Mouse (Mus musculus) CH12.LX (cell line): ENCODE measurements around the gene Rsph3b. TPM values are rescaled to one million over a fixed set of nuclear protein-coding genes. Genes with fewer than 3 reads are reported as not detected.
A peak's percentile ranks its signal among the peaks of the same experiment; 100 is the strongest.

Experiments
- DNase-seq: peaks from one replicate; pipeline ENCODE4 v3.0.0-alpha.2; 2013; ENCODE audit errors: extremely low read depth
- H3K27ac ChIP-seq: 2 replicates; pipeline ENCODE4 v1.5.1; 2012; ENCODE audit warnings: low read depth, mild to moderate bottlenecking, control low read depth, moderate library complexity; ENCODE audit not compliant: insufficient read depth
- H3K27me3 ChIP-seq: replicated peaks from 2 replicates; pipeline ENCODE3; 2012; ENCODE audit warnings: inconsistent platforms
- H3K36me3 ChIP-seq, 2 experiments: replicated peaks in 1 of 2; 2 replicates each; pipeline versions ENCODE3 to v1.6.1; 2012; ENCODE audit warnings: inconsistent platforms in 1 of 2, low read length in 1 of 2, mild to moderate bottlenecking in 1 of 2, mixed read lengths in 1 of 2, moderate library complexity in 1 of 2; ENCODE audit not compliant: control insufficient read depth in 1 of 2, insufficient read depth in 1 of 2
- H3K4me1 ChIP-seq, 2 experiments: 2 replicates each; pipeline ENCODE4 v1.6.1; 2012; ENCODE audit warnings: inconsistent platforms in 1 of 2, moderate library complexity in 1 of 2; ENCODE audit not compliant: insufficient read depth in 2 of 2, control insufficient read depth in 1 of 2
- H3K4me2 ChIP-seq: 2 replicates; pipeline ENCODE4 v1.6.1; 2012; ENCODE audit warnings: low read depth, mild to moderate bottlenecking, control low read depth; ENCODE audit not compliant: poor library complexity, insufficient read depth, severe bottlenecking
- H3K4me3 ChIP-seq, 3 experiments: fragments of 150-350 bp in 1 of 3; sonication (generic) in 1 of 3; replicated peaks in 1 of 3; 2 replicates each; pipeline versions ENCODE3 to v1.5.1; 2011 to 2012; ENCODE audit warnings: low read depth in 2 of 3, low read length in 2 of 3, mild to moderate bottlenecking in 2 of 3, moderate library complexity in 2 of 3, control low read depth in 1 of 3, improper control_type of control experiment in 1 of 3, inconsistent platforms in 1 of 3, mixed read lengths in 1 of 3; ENCODE audit not compliant: poor library complexity in 1 of 3
- H3K79me2 ChIP-seq: replicated peaks from 2 replicates; pipeline ENCODE4 v1.6.1; 2012; ENCODE audit warnings: mild to moderate bottlenecking, moderate library complexity; ENCODE audit not compliant: control insufficient read depth, poor library complexity, insufficient read depth, severe bottlenecking; ENCODE audit errors: extremely low read depth
- H3K9ac ChIP-seq: 2 replicates; pipeline ENCODE4 v1.6.1; 2012; ENCODE audit warnings: low read depth, mild to moderate bottlenecking, control low read depth, moderate library complexity; ENCODE audit not compliant: insufficient read depth
- H3K9me3 ChIP-seq: replicated peaks from 2 replicates; pipeline ENCODE3; 2012; ENCODE audit warnings: low read length, inconsistent platforms, mixed read lengths
- BHLHE40 ChIP-seq: IDR thresholded peaks from 2 replicates; pipeline ENCODE4 v1.6.1; 2011; ENCODE audit warnings: mild to moderate bottlenecking, low read depth, low read length, improper control_type of control experiment
- CHD1 ChIP-seq: IDR thresholded peaks from 2 replicates; pipeline ENCODE4 v1.6.1; 2012; ENCODE audit warnings: low read depth, low read length, improper control_type of control experiment, inconsistent platforms
- CHD2 ChIP-seq: IDR thresholded peaks from 2 replicates; pipeline ENCODE4 v1.6.1; 2011; ENCODE audit warnings: low read length, improper control_type of control experiment
- CTCF ChIP-seq, 2 experiments: IDR thresholded peaks in 1 of 2; conservative IDR thresholded peaks in 1 of 2; 2 replicates each; pipeline ENCODE4 v1.5.1; 2011 to 2012; ENCODE audit warnings: low read depth in 2 of 2, low read length in 2 of 2, improper control_type of control experiment in 1 of 2, inconsistent platforms in 1 of 2, mild to moderate bottlenecking in 1 of 2, moderate library complexity in 1 of 2
- E2F4 ChIP-seq: IDR thresholded peaks from 2 replicates; pipeline ENCODE4 v1.6.1; 2011; ENCODE audit warnings: low read depth, low read length, improper control_type of control experiment; ENCODE audit not compliant: insufficient replicate concordance
- ELF1 ChIP-seq: IDR thresholded peaks from 2 replicates; pipeline ENCODE4 v1.6.1; 2014; ENCODE audit warnings: low read depth, mild to moderate bottlenecking, inconsistent platforms, low read length, improper control_type of control experiment
- EP300 ChIP-seq: IDR thresholded peaks from 2 replicates; pipeline ENCODE4 v1.6.1; 2011; ENCODE audit warnings: low read length, improper control_type of control experiment
- GABPA ChIP-seq: IDR thresholded peaks from 2 replicates; pipeline ENCODE4 v1.6.1; 2012; ENCODE audit warnings: low read depth, low read length, improper control_type of control experiment, inconsistent platforms; ENCODE audit not compliant: insufficient replicate concordance
- HCFC1 ChIP-seq: IDR thresholded peaks from 2 replicates; pipeline ENCODE4 v1.6.1; 2012; ENCODE audit warnings: low read depth, mild to moderate bottlenecking, inconsistent platforms, low read length, improper control_type of control experiment
- IRF4 ChIP-seq: IDR thresholded peaks from 2 replicates; pipeline ENCODE4 v1.6.1; 2014; ENCODE audit warnings: low read depth, mild to moderate bottlenecking, inconsistent platforms, low read length, improper control_type of control experiment
- KAT2A ChIP-seq: IDR thresholded peaks from 2 replicates; pipeline ENCODE4 v1.6.1; 2012; ENCODE audit warnings: low read length, improper control_type of control experiment, inconsistent platforms; ENCODE audit not compliant: insufficient replicate concordance
- MAFK ChIP-seq: IDR thresholded peaks from 2 replicates; pipeline ENCODE4 v1.6.1; 2011; ENCODE audit warnings: low read length, improper control_type of control experiment; ENCODE audit not compliant: insufficient replicate concordance
- MAX ChIP-seq: IDR thresholded peaks from 2 replicates; pipeline ENCODE4 v1.6.1; 2011; ENCODE audit warnings: low read length, improper control_type of control experiment
- MEF2A ChIP-seq: IDR thresholded peaks from 2 replicates; pipeline ENCODE4 v1.6.1; 2014; ENCODE audit warnings: low read depth, mild to moderate bottlenecking, inconsistent platforms, low read length, improper control_type of control experiment, borderline replicate concordance
- MXI1 ChIP-seq: IDR thresholded peaks from 2 replicates; pipeline ENCODE4 v1.6.1; 2011; ENCODE audit warnings: mild to moderate bottlenecking, low read depth, low read length, improper control_type of control experiment
- RAD21 ChIP-seq: IDR thresholded peaks from 2 replicates; pipeline ENCODE4 v1.6.1; 2011; ENCODE audit warnings: low read depth, mild to moderate bottlenecking, low read length, improper control_type of control experiment, moderate library complexity
- SIN3A ChIP-seq: IDR thresholded peaks from 2 replicates; pipeline ENCODE4 v1.6.1; 2012; ENCODE audit warnings: low read length, improper control_type of control experiment, inconsistent platforms
- UBTF ChIP-seq: IDR thresholded peaks from 2 replicates; pipeline ENCODE4 v1.6.1; 2012; ENCODE audit warnings: low read depth, mild to moderate bottlenecking, inconsistent platforms, low read length, improper control_type of control experiment, moderate library complexity
- USF2 ChIP-seq: conservative IDR thresholded peaks from 2 replicates; pipeline ENCODE4 v1.6.1; 2011; ENCODE audit warnings: low read depth, low read length, improper control_type of control experiment
- ZC3H11A ChIP-seq: IDR thresholded peaks from 2 replicates; pipeline ENCODE4 v1.6.1; 2012; ENCODE audit warnings: low read depth, mild to moderate bottlenecking, inconsistent platforms, low read length, improper control_type of control experiment
- ZKSCAN1 ChIP-seq: IDR thresholded peaks from 2 replicates; pipeline ENCODE4 v1.6.1; 2012; ENCODE audit warnings: low read depth, inconsistent platforms, low read length, improper control_type of control experiment, borderline replicate concordance
- dilution Hi-C: fragments of 300-500 bp; cut with MboI; formaldehyde crosslinking; loops from 2 replicates; pipeline ENCODE4 v1.14.3; 2020; ENCODE audit warnings: low sequenced_read_pairs; ENCODE audit not compliant: extremely low pct_unique_long_range_greater_than_20kb, extremely low pct_ligation_motif_present
- in situ Hi-C: fragments of 300-500 bp; cut with MboI; formaldehyde crosslinking; loops from 3 replicates; pipeline ENCODE4 v1.14.3; 2019; ENCODE audit warnings: low sequenced_read_pairs, low pct_ligation_motif_present, low pct_unique_long_range_greater_than_20kb, mixed read lengths
- polyA plus RNA-seq: library from polyadenylated mRNA; unstranded; fragments of >175 nt; gene quantifications from 2 replicates; pipeline ENCODE4 v1.2.1, GENCODE M21; 2012; ENCODE audit warnings: low read depth; ENCODE audit not compliant: insufficient read length
- total RNA-seq, 2 experiments: library from RNA; depleted of rRNA; stranded (reverse); fragments of 300-350 nt in 1 of 2; fragments of >200 nt in 1 of 2; gene quantifications; 2 replicates each; pipeline ENCODE4 v1.2.3; 2012 to 2014

Rsph3b gene
- total and polyA plus RNA-seq, 3 experiments = 8.3 to 19.7 (median 12.2) TPM

DNA sequence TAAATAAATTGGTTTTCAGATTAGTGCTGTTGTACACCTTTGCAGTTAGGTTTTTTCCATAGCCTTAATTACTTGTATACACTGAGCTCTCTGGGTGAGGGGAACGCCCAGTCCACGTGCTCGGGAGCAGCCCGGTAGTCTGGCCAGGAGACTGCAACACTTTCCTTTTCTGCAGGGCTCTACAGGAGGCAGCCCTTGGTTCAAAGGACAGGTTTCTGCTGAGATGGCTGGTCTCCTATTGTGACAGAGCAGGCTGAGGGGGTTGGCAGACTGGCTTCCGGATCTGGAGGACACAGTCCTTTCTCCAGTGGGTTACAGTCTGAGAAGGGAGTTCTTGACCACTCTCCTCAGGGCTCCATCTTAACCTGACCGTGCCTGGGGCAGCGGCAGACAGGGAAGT, 80.7 kb downstream of the Rsph3b start:
- no peaks in the 10 kb centered on the region for H3K36me3 ChIP-seq
- dilution Hi-C loops (no loop called here), in situ Hi-C loops (no loop called here)
- TF ChIP-seq RAD21 (no peak), BHLHE40 (0 out of 2 replicates have a peak, but pooled peaks have one; percentile 17)
- no peaks in the 10 kb centered on the region for H3K79me2 ChIP-seq
- H3K9ac ChIP-seq = no peak overlapping the region
- H3K4me3 ChIP-seq = no peak overlapping the region
- no peaks in the 10 kb centered on the region for H3K27me3 ChIP-seq
- no peak overlapping the region for H3K4me2 ChIP-seq
- H3K9me3 ChIP-seq = no peaks in the 10 kb centered on the region
- no peak for DNase-seq
- peaks cover 3 to 5% of the 10 kb centered on the region in 2 experiments for H3K4me1 ChIP-seq
- no peak overlapping the region for H3K27ac ChIP-seq

GRCm38 (mm10) chr17:6866576-6866975, 81.9 kb downstream of the Rsph3b start:
- H3K4me2 ChIP-seq = no peak overlapping the region
- H3K9me3 ChIP-seq = no peaks in the 10 kb centered on the region
- no peak for DNase-seq
- H3K4me3 ChIP-seq = no peak overlapping the region
- no peak overlapping the region for H3K27ac ChIP-seq
- H3K4me1 ChIP-seq = peaks cover 11 to 15% of the 10 kb centered on the region in 2 experiments
- TF ChIP-seq CHD2 (no peak), MAX (no peak), MXI1 (no peak), ZKSCAN1 (no peak), KAT2A (no peak), E2F4 (no peak), RAD21 (no peak), UBTF (no peak), USF2 (no peak), CHD1 (no peak), SIN3A (no peak), MEF2A (no peak), IRF4 (no peak), CTCF (conservative IDR thresholded peaks at IDR 0.05 in 1 of 2, IDR thresholded peaks at IDR 0.05 in 1 of 2; ENCODE audit: low read depth in 2 of 2, low read length in 2 of 2) (no peak), GABPA (no peak), EP300 (no peak), HCFC1 (no peak), ZC3H11A (no peak), MAFK (no peak), ELF1 (no peak)
- in situ Hi-C loops (no loop called here), dilution Hi-C loops (no loop called here)
- H3K36me3 ChIP-seq = no peaks in the 10 kb centered on the region
- no peaks in the 10 kb centered on the region for H3K79me2 ChIP-seq
- H3K27me3 ChIP-seq = no peaks in the 10 kb centered on the region
- H3K9ac ChIP-seq = no peak overlapping the region
